Mouse (Mus musculus) megakaryocyte, embryonic 14.5 days (primary cell): ENCODE results near the gene Minos1.

Experiments used
- FLI1 ChIP-seq: IDR thresholded peaks from 2 replicates; pipeline ENCODE4 v1.6.1; 2012; ENCODE audit warnings: low read length, inconsistent platforms, mixed read lengths
- GATA1 ChIP-seq: IDR thresholded peaks from 3 replicates; pipeline ENCODE4 v1.6.1; 2012; ENCODE audit warnings: mixed read lengths, low read length, inconsistent platforms, borderline replicate concordance

DNA sequence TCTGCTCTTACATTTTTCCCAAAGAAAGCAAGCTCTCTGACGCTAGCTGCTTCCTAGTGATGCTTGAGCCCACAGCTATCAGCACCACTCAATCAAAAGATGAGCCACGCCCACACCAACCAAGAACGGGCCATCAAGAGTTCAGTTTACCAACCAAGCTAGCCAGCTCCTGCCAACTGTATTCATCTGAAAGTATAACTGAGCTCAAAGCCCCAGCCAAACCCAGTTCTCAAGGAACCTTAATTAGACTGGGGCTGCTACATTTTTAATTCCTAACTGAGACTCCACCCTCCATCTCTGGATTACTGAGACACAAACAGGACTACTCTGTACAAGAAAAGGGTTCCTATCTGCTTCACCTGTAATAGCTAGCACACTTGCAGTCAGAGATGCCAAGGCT lies 20.1 kb downstream of the Minos1 start:
- no peak for TF ChIP-seq GATA1
- no peak for TF ChIP-seq FLI1
